Mouse (Mus musculus) embryonic facial prominence, embryonic 11.5 days (tissue): ENCODE results near the gene Sgo1. TPM values are rescaled to one million over a fixed set of nuclear protein-coding genes. Genes with fewer than 3 reads are reported as not detected.
"Not testable (repeated sequence)": the region's sequence is repeated elsewhere in the genome, so short reads cannot be mapped to it uniquely, and the experiment has no call there.

Experiments used
- ATAC-seq: fragments of 200-750 bp; cut with Nextera tagmentation; replicated peaks from 2 replicates; pipeline ENCODE4 v1.8.0; 2017; ENCODE audit warnings: low read depth; ENCODE audit not compliant: insufficient number of reproducible peaks, low FRiP score, low TSS enrichment
- DNase-seq: peaks from one replicate; pipeline ENCODE4 v3.0.0-alpha.2; 2015; ENCODE audit warnings: low spot score
- H3K27ac ChIP-seq: fragments of 300-500 bp; sonication (generic); replicated peaks from 2 replicates; pipeline ENCODE4 v1.5.1; 2014; ENCODE audit warnings: mild to moderate bottlenecking, low read depth, low read length, control low read depth
- H3K27me3 ChIP-seq: fragments of 300-500 bp; sonication (generic); 2 replicates; pipeline ENCODE4 v1.6.1; 2014; ENCODE audit warnings: mild to moderate bottlenecking, low read length, moderate library complexity, mixed read lengths; ENCODE audit not compliant: control insufficient read depth, insufficient read depth
- H3K36me3 ChIP-seq: fragments of 300-500 bp; sonication (generic); replicated peaks from 2 replicates; pipeline ENCODE4 v1.6.1; 2014; ENCODE audit warnings: low read depth, mild to moderate bottlenecking, low read length, moderate library complexity, mixed read lengths; ENCODE audit not compliant: control insufficient read depth, insufficient read depth
- H3K4me1 ChIP-seq: fragments of 300-500 bp; sonication (generic); 2 replicates; pipeline ENCODE4 v1.6.1; 2014; ENCODE audit warnings: low read length, mixed read lengths; ENCODE audit not compliant: control insufficient read depth, insufficient read depth
- H3K4me2 ChIP-seq: fragments of 300-500 bp; sonication (generic); 2 replicates; pipeline ENCODE4 v1.6.1; 2014; ENCODE audit warnings: low read depth, mild to moderate bottlenecking, control low read depth, low read length, moderate library complexity
- H3K4me3 ChIP-seq: fragments of 300-500 bp; sonication (generic); 2 replicates; pipeline ENCODE4 v1.5.1; 2014; ENCODE audit warnings: low read depth, low read length, control low read depth
- H3K9ac ChIP-seq: fragments of 300-500 bp; sonication (generic); replicated peaks from 2 replicates; pipeline ENCODE4 v1.6.1; 2014; ENCODE audit warnings: mild to moderate bottlenecking, control low read depth, low read length
- H3K9me3 ChIP-seq: fragments of 300-500 bp; sonication (generic); replicated peaks from 2 replicates; pipeline ENCODE4 v1.6.1; 2016; ENCODE audit warnings: mild to moderate bottlenecking, low read length, inconsistent platforms, mixed read lengths; ENCODE audit not compliant: control insufficient read depth
- WGBS: fragments of 180-500 bp; shearing (Covaris S2); extraction: QIAGEN DNeasy Blood & Tissue Kit; methylation state at CpG from one replicate; pipeline ENCODE4 v1.1.7; 2014; 5-methylcytosine and 5-hydroxymethylcytosine counted together
- polyA plus RNA-seq: library from polyadenylated mRNA; unstranded; fragments of >200 nt; fragmentation: Nextera tagmentation; extraction: Ambion mirVana; gene quantifications from 2 replicates; pipeline ENCODE4 v1.2.1, GENCODE M21; 2014

Gene Sgo1
- polyA plus RNA-seq = 45.3 and 54.9 TPM in 2 replicates

DNA sequence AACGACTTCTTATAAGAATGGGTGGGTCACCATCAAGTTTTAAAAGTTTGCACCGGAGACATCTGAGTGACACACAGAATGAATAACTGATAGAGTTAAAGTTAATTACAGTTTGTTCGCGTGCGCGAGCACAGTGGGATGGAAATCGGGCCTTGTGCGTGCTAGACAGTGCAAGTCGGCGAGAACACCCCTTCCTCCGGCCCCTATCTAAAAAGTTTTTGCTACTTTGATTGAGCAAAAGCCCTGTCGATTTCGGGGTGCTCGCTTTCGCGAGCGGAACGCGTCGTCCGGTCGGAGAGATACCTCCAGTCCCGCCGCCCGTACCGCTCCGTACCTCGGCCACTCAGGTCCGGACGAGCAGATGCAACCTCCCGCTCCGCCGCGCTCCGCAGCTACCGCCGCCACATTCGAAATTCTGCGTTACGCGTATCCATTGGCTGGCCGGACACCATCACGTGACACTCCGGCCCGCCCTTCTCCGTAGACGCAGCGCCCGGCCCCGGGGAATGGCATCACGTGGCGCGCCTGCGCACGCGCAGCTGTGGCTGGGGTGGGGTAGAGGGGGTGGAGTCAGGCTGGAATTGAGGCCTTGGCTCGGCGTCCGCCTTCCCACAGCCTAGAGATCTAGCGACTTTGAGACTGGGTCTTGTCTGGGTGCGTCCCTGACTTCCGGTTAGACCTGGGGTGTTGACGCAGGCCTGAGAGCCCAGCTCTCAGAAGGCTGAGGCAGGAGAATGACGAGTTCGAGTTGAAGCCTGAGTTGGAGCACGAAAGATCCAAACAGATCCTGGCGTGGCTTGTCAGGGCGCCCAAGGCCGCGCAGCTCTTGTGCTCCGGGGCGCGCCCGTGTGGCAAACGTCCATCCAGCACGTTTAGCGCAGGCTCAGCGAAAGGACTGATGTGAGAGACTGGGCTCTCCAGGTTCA, at the start of gene Sgo1:
Sgo1 (minus strand) TSS at position 457 of the 926 bp plus-strand sequence.
- no peaks in the 10 kb centered on the region for H3K27me3 ChIP-seq
- DNase-seq = peak; percentile 97

GRCm38 (mm10) chr17:53718916-53719315, 29.8 kb upstream of the Sgo1 start:
- not testable (repeated sequence) for H3K27ac ChIP-seq, ATAC-seq, H3K9ac ChIP-seq, H3K4me1 ChIP-seq, DNase-seq, H3K27me3 ChIP-seq, H3K4me2 ChIP-seq, H3K4me3 ChIP-seq, H3K36me3 ChIP-seq, H3K9me3 ChIP-seq
- WGBS = 92% methylated on average over 3 of the region's 3 CpGs

More for the DNA sequence above, at the start of gene Sgo1:
- Histone ChIP-seq H3K9me3 (no peaks in the 10 kb centered on the region), H3K4me3 (peak within 1 kb of the TSS; percentile 60), H3K27ac (peak within 1 kb of the TSS; percentile 77), H3K4me2 (peak within 1 kb of the TSS; percentile 45), H3K9ac (peak within 1 kb of the TSS; percentile 75), H3K36me3 (no peaks in the 10 kb centered on the region), H3K4me1 (no peaks in the 10 kb centered on the region)
- under 1% methylated on average over 78 of the region's 78 CpGs for WGBS
- peak; percentile 99 for ATAC-seq

GRCm38 (mm10) chr17:53718474-53718873, 29.3 kb upstream of the Sgo1 start:
- Histone ChIP-seq H3K36me3 (no peaks in the 10 kb centered on the region), H3K4me2 (no peak overlapping the region), H3K4me1 (no peaks in the 10 kb centered on the region), H3K27me3 (no peaks in the 10 kb centered on the region), H3K9me3 (no peaks in the 10 kb centered on the region), H3K4me3 (no peak overlapping the region), H3K27ac (no peak overlapping the region), H3K9ac (no peak overlapping the region)
- DNase-seq = no peak
- WGBS = 71% methylated on average over 1 of the region's 1 CpGs
- ATAC-seq = no peak

DNA sequence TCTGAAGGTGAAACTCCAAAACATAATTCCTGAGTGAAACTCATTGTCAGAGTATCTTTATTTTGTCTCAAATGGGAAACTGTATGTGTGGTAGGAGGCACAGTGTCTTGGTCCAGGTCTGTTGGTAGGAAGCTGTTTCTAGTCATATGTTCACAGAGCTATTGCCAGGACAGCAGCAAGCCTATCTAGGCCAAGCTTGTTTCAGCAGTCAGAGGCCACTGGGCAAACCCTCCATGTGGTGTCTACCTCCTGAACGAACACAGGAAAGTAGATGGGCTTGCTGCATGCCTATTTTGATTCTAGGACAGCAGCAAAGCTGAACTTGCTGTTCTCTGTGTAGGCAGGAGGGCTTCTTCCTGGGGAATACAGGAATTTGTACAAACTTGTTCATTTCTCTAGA, 26.0 kb upstream of the Sgo1 start:
- not testable (repeated sequence) for H3K4me3 ChIP-seq, H3K9me3 ChIP-seq, H3K4me2 ChIP-seq, H3K4me1 ChIP-seq, H3K27ac ChIP-seq, H3K36me3 ChIP-seq, ATAC-seq, DNase-seq, H3K27me3 ChIP-seq, H3K9ac ChIP-seq
- WGBS = 65% methylated on average over 1 of the region's 1 CpGs

DNA sequence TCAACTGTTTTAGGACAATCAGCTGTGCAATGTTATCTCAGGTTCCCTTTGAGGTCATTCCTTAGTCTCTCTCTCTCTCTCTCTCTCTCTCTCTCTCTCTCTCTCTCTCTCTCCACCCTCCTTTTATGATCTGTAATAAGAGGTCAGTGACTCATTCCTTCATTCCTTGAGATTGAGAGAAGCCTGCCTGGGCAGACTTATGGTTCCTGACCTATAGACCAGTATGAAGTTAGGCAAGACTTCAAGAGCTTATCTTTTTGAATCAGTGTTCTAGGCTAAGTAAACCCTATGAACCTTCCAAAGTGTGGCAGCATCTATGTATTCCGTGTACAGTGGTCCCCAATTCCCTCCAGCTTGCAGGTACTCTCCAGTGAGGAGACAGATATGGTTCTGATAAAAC, 25.3 kb upstream of the Sgo1 start:
- Histone ChIP-seq H3K4me2 (no peak overlapping the region), H3K36me3 (no peaks in the 10 kb centered on the region), H3K9me3 (no peaks in the 10 kb centered on the region), H3K27me3 (no peaks in the 10 kb centered on the region), H3K4me3 (no peak overlapping the region), H3K4me1 (no peaks in the 10 kb centered on the region), H3K9ac (no peak overlapping the region), H3K27ac (no peak overlapping the region)
- DNase-seq = no peak
- ATAC-seq = no peak
- WGBS = 56% methylated on average over 1 of the region's 1 CpGs

DNA sequence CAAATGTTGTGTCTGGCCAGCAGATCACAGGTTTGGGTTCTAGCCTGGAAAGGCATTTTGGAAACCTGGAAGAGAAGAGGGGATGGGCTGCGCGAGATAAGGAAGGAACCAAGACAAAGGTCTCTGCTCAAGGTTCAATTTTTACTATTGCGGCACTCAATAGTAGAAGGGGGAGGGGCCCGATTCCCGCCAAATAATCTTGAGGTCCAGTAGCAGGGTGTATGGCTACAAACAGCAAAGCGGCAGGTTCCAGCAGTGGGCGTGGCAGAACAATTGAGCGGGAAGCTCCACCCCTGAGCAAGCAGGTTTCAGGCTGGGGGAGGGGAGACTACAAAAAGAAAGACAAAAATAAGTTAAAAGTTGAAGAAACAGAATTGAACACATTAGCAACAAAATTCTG, 8.4 kb upstream of the Sgo1 start:
- H3K4me3 ChIP-seq, H3K4me1 ChIP-seq, ATAC-seq, H3K4me2 ChIP-seq, H3K36me3 ChIP-seq, H3K9me3 ChIP-seq, DNase-seq, H3K9ac ChIP-seq, H3K27ac ChIP-seq, H3K27me3 ChIP-seq: not testable (repeated sequence)
- WGBS = 90% methylated on average over 8 of the region's 8 CpGs

DNA sequence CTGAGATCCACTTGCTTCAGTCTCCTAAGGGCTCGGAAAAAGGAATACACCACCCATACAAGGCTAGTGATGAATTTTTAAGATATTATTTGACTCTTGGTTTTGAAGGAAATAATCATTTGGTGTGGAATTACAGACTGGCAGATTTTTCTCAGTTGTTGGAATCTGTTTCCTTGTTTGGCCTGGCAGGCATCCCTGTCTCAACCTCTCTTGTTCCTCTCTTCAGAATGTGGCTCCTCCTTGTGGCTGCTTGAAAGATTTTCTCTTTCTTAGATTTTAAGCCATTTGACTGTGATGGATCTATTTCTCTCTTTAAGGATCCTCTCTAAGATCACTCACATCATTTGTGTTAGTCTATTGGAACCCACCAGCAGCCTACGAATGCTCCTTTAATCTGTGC, 4.9 kb upstream of the Sgo1 start:
- H3K9ac ChIP-seq = no peak overlapping the region
- no peaks in the 10 kb centered on the region for H3K4me1 ChIP-seq
- H3K27ac ChIP-seq = no peak overlapping the region
- H3K36me3 ChIP-seq = no peaks in the 10 kb centered on the region
- no peaks in the 10 kb centered on the region for H3K9me3 ChIP-seq
- no peaks in the 10 kb centered on the region for H3K27me3 ChIP-seq
- DNase-seq (peak; percentile 23), ATAC-seq (no peak)
- no peak overlapping the region for H3K4me3 ChIP-seq
- H3K4me2 ChIP-seq = no peak overlapping the region
- 73% methylated on average over 2 of the region's 2 CpGs for WGBS

GRCm38 (mm10) chr17:53689946-53690345, 813 bp upstream of the Sgo1 start:
- Histone ChIP-seq H3K9ac (peak overlapping the region; percentile 75), H3K27ac (peak overlapping the region; percentile 77), H3K4me3 (peak overlapping the region; percentile 60), H3K36me3 (no peaks in the 10 kb centered on the region), H3K9me3 (no peaks in the 10 kb centered on the region), H3K27me3 (no peaks in the 10 kb centered on the region), H3K4me1 (no peaks in the 10 kb centered on the region), H3K4me2 (peak overlapping the region; percentile 45)
- WGBS = 27% methylated on average over 7 of the region's 7 CpGs
- no peak for ATAC-seq
- no peak for DNase-seq
